Mouse (Mus musculus): ENCODE results near the gene Tmem165. TPM values are rescaled to one million over a fixed set of nuclear protein-coding genes. Genes with fewer than 3 reads are reported as not detected.
A peak's percentile ranks its signal among the peaks of the same experiment; 100 is the strongest.

Gene Tmem165
- polyA plus RNA-seq, 1 experiment: 63.9 TPM

DNA sequence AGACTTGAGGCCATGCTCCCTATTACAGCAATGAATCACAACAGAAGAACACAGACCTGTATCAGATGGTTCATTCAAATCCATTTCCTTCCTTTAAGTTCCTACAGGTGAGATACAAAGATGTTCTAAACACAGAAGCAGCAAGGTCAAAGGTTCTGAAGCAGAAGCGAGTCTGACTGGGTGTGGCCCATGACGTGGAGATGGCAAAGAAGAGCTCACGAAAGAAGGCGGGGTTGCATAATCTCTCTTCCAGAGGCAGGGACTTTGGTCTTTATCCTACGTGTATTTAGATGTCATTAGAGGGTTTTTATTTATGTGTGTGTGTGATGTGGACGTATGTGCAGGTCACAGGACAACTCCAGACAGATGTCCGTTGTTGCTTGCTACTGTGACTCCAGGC lies 6.0 kb upstream of the Tmem165 start:
- no peaks in the 10 kb centered on the region; the same call in 1 of the 2 replicates for H3K27me3 ChIP-seq (ENCODE audit: control insufficient read depth, insufficient read depth, low read length)
- TF ChIP-seq POLR2A (IDR thresholded peaks at IDR 0.05; ENCODE audit: control insufficient read depth, extremely low read depth, insufficient read depth, low read length, poor library complexity): no peak
- no peak for TF ChIP-seq CTCF (IDR thresholded peaks at IDR 0.05; ENCODE audit: borderline replicate concordance, control insufficient read depth, extremely low read depth, insufficient read depth, low read length, poor library complexity)
- WGBS: 85% methylated on average over 7 of the region's 7 CpGs
- no peaks in the 10 kb centered on the region for H3K36me3 ChIP-seq (ENCODE audit: control insufficient read depth, insufficient read depth, low read length)
- H3K27ac ChIP-seq (ENCODE audit: control insufficient read depth, insufficient read depth, low read length): no peak overlapping the region
- DNase-seq: no peak
- no peak overlapping the region for H3K4me3 ChIP-seq (ENCODE audit: control insufficient read depth, insufficient read depth, low read length)
- no peaks in the 10 kb centered on the region for H3K4me1 ChIP-seq (replicated peaks; ENCODE audit: control insufficient read depth, insufficient read depth, low read length)

DNA sequence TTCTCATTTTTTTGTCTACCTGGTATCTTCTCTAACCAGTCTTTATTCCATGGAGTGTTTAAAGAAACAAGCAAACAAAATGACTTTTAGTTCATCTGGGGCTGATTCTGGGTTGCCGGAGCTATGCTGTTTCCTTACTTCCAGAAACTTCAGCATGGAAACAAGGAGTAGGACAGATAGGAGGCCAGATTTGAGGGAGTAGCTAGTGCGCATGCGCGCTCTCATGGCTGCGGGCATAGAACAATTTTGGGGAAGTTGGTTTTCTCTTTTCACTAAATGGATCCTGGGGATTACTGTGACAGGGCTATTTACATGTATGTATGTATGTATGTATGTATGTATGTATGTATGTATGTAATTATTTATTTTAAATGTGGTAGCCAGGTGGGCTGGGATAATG lies 4.5 kb upstream of the Tmem165 start:
- TF ChIP-seq CTCF (IDR thresholded peaks at IDR 0.05; ENCODE audit: borderline replicate concordance, control insufficient read depth, extremely low read depth, insufficient read depth, low read length, poor library complexity) (no peak), POLR2A (IDR thresholded peaks at IDR 0.05; ENCODE audit: control insufficient read depth, extremely low read depth, insufficient read depth, low read length, poor library complexity) (no peak)

DNA sequence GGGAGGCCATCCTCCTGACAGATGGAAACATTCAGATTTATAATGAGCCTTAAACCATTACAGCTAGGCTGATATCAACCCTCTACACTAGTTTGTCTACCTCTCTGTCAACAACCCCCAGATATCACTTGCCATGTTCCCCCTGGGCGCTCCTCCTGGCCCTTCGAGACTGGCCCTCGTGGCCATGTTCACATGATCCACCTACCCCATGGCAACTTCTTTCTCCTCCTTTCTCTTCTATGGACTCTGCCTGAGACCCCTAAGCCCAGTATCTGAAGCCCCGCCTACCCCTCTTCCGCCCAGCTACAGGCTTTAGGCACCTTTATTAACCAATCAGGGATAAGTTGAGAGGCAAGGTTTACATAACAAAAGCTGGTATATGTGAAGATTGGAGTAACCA lies 3.9 kb upstream of the Tmem165 start:
- Histone ChIP-seq H3K4me3 (ENCODE audit: control insufficient read depth, insufficient read depth, low read length) (no peak overlapping the region), H3K27ac (ENCODE audit: control insufficient read depth, insufficient read depth, low read length) (no peak overlapping the region), H3K27me3 (ENCODE audit: control insufficient read depth, insufficient read depth, low read length) (no peaks in the 10 kb centered on the region; the same call in 1 of the 2 replicates), H3K36me3 (ENCODE audit: control insufficient read depth, insufficient read depth, low read length) (no peaks in the 10 kb centered on the region), H3K4me1 (replicated peaks; ENCODE audit: control insufficient read depth, insufficient read depth, low read length) (peaks cover 3% of the 10 kb centered on the region; the same call in 1 of the 2 replicates)
- TF ChIP-seq CTCF (IDR thresholded peaks at IDR 0.05; ENCODE audit: borderline replicate concordance, control insufficient read depth, extremely low read depth, insufficient read depth, low read length, poor library complexity) (no peak), POLR2A (IDR thresholded peaks at IDR 0.05; ENCODE audit: control insufficient read depth, extremely low read depth, insufficient read depth, low read length, poor library complexity) (no peak)
- no peak for DNase-seq
- 97% methylated on average over 5 of the region's 5 CpGs for WGBS

More for the DNA sequence above, 4.5 kb upstream of the Tmem165 start:
- H3K36me3 ChIP-seq (ENCODE audit: control insufficient read depth, insufficient read depth, low read length): no peaks in the 10 kb centered on the region
- H3K4me3 ChIP-seq (ENCODE audit: control insufficient read depth, insufficient read depth, low read length): no peak overlapping the region
- WGBS: 90% methylated on average over 5 of the region's 5 CpGs
- DNase-seq: no peak
- no peaks in the 10 kb centered on the region; the same call in 1 of the 2 replicates for H3K27me3 ChIP-seq (ENCODE audit: control insufficient read depth, insufficient read depth, low read length)
- H3K27ac ChIP-seq (ENCODE audit: control insufficient read depth, insufficient read depth, low read length): no peak overlapping the region
- no peaks in the 10 kb centered on the region for H3K4me1 ChIP-seq (replicated peaks; ENCODE audit: control insufficient read depth, insufficient read depth, low read length)

DNA sequence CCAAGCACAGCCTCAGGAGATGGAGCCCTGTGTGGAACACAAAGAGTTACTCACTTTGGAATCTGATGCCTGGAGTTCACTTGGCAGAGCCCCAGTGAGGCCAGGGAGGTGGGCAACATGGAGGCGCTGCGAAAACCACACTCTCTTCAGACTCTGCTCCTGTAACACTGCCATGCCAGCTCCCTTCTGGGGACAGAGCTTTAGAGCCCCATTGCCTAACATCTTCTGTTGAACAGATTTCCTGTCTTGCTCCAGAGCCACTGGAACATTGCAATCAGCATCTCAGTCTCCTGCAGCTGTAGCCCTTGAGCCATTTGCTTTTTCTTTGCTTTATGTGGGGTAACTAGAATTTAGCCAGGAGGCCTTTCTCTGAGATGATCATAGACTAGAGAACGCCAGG lies 1.4 kb upstream of the Tmem165 start:
- Histone ChIP-seq H3K27ac (ENCODE audit: control insufficient read depth, insufficient read depth, low read length) (no peak overlapping the region), H3K27me3 (ENCODE audit: control insufficient read depth, insufficient read depth, low read length) (no peaks in the 10 kb centered on the region), H3K36me3 (ENCODE audit: control insufficient read depth, insufficient read depth, low read length) (no peaks in the 10 kb centered on the region), H3K4me3 (ENCODE audit: control insufficient read depth, insufficient read depth, low read length) (no peak overlapping the region), H3K4me1 (replicated peaks; ENCODE audit: control insufficient read depth, insufficient read depth, low read length) (peaks cover 10% of the 10 kb centered on the region)
- 98% methylated on average over 3 of the region's 3 CpGs for WGBS
- no peak for DNase-seq
- TF ChIP-seq POLR2A (IDR thresholded peaks at IDR 0.05; ENCODE audit: control insufficient read depth, extremely low read depth, insufficient read depth, low read length, poor library complexity): no peak
- no peak for TF ChIP-seq CTCF (IDR thresholded peaks at IDR 0.05; ENCODE audit: borderline replicate concordance, control insufficient read depth, extremely low read depth, insufficient read depth, low read length, poor library complexity)

DNA sequence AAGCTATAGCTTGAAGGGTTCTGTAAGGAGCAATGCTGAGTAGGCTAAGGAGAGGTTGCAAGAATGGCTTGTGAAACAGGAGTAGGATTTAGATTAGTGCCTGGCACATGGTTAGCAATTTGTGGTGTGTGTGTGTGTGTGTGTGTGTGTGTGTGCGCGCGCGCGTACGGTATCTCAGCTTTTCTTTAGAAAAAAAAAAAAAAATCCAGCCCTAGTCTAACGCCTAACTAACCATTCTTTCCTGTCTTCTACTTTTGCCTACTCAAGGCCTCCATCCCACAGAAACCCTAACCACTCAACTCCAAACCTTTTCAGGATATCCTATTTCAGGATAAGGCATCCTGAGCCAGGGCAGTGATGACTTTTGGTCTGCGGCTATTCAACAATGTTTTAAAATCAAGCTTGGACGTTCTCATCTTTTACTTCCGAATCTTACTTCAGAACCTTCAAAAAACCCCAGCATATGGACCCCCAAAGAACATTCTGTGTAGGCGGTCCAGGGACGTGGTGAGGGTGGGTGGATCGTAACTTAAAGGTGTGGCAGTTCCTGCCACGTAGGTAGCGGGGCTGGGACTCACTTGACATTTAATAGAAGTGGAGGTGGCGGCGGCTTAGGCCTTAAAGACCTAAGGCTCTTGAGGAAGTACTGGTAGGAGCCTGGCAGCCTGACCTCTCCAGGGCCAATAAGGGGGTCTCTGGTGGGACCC lies 484 bp upstream of the Tmem165 start:
- TF ChIP-seq POLR2A (IDR thresholded peaks at IDR 0.05; ENCODE audit: control insufficient read depth, extremely low read depth, insufficient read depth, low read length, poor library complexity) (no peak), CTCF (IDR thresholded peaks at IDR 0.05; ENCODE audit: borderline replicate concordance, control insufficient read depth, extremely low read depth, insufficient read depth, low read length, poor library complexity) (no peak)
- Histone ChIP-seq H3K4me1 (replicated peaks; ENCODE audit: control insufficient read depth, insufficient read depth, low read length) (peaks cover 10% of the 10 kb centered on the region), H3K27ac (ENCODE audit: control insufficient read depth, insufficient read depth, low read length) (no peak overlapping the region), H3K27me3 (ENCODE audit: control insufficient read depth, insufficient read depth, low read length) (no peaks in the 10 kb centered on the region), H3K4me3 (ENCODE audit: control insufficient read depth, insufficient read depth, low read length) (peak overlapping the region; percentile 65), H3K36me3 (ENCODE audit: control insufficient read depth, insufficient read depth, low read length) (no peaks in the 10 kb centered on the region)
- WGBS: 34% methylated on average over 17 of the region's 17 CpGs
- no peak for DNase-seq

DNA sequence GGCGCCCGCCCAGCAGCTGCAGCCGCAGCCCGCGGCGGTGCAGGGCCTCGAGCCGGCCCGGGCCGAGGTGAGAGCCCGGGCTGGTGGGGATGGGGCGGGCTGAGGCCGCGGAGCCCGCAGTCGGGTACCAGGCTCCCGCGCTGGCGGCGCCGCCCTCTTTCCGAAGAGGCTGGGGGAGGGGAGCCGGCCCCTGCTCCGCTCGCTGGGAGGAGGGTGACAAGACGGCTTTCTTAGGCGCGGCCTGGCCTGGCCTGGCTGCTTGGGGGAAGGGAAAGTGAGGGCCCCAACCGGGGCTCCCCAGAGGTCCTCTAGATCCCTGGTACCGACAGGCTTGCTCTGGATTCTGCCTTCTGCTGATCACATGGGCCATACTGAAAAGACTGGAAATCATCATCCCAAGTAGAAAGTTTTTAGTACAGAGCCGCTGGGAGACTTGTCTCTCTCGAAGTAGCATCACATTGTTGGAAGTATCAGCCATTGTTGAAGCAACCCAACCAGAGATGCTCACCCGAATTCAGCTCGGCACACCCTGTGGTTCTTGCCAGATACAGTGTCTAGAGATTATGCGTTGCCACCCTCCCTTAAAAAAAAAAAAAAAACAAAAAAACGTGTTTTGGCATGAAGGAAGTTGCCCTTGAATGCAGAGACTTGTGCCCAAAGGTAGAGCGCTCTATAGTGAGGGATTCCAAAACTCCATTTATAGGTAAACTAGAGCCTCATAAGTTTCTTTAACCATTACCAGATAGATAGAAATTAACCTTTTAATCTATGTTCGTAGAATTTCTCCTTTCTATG lies 803 bp downstream of the Tmem165 start:
- 0 out of 2 replicates have a peak, but pooled peaks have one; percentile 12 for TF ChIP-seq CTCF (IDR thresholded peaks at IDR 0.05; ENCODE audit: borderline replicate concordance, control insufficient read depth, extremely low read depth, insufficient read depth, low read length, poor library complexity)
- TF ChIP-seq POLR2A (IDR thresholded peaks at IDR 0.05; ENCODE audit: control insufficient read depth, extremely low read depth, insufficient read depth, low read length, poor library complexity): no peak
- Histone ChIP-seq H3K27ac (ENCODE audit: control insufficient read depth, insufficient read depth, low read length) (no peak overlapping the region), H3K27me3 (ENCODE audit: control insufficient read depth, insufficient read depth, low read length) (no peaks in the 10 kb centered on the region), H3K4me3 (ENCODE audit: control insufficient read depth, insufficient read depth, low read length) (peak overlapping the region; percentile 65), H3K4me1 (replicated peaks; ENCODE audit: control insufficient read depth, insufficient read depth, low read length) (peaks cover 10% of the 10 kb centered on the region), H3K36me3 (ENCODE audit: control insufficient read depth, insufficient read depth, low read length) (no peaks in the 10 kb centered on the region)
- peak; percentile 72 for DNase-seq
- WGBS: 5% methylated on average over 38 of the region's 38 CpGs
